Mouse (Mus musculus) liver, postnatal 0 days (tissue): ENCODE results near the gene Gpatch8.

Experiments used
- CTCF ChIP-seq: sonication (generic); IDR thresholded peaks from 2 replicates; pipeline ENCODE4 v1.5.1; 2016; ENCODE audit warnings: antibody characterized with exemption, low read depth
- EP300 ChIP-seq: IDR thresholded peaks from 2 replicates; pipeline ENCODE4 v1.6.1; 2016; ENCODE audit warnings: antibody characterized with exemption, low read depth, mild to moderate bottlenecking

DNA sequence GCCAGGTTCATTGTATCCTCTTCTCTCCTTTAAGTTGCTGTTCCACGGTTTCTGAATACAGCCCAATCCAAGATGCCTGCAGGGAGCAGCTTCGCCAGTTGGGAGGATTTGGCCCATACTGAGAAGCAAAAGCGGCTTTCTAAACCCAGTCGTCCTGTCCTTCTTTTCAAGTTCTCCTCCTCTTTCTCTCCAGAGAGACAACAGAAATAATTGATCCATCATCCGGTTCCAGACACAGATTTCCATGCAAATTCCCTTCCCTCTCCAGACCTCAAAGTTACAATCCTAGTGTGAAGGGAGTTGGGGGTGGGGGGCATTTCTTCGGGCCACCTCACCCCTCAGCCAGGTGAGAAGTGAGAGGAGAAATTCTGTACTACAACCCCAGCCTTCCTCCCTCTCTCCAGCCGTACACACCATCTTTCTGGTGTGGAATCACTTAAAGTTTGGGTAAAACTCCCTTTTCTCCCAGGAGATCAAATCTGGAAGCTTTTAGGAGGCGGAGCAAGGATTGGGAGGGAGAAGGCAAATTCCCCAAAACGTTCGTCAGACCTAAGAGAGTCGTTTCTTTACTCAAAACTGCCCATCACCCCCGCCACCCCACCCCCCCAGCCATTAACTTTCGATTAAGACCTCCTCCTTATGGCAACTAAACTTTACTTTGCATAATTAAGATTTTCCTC, 46.8 kb upstream of the Gpatch8 start:
- TF ChIP-seq CTCF (no peak), EP300 (no peak)
